Mouse (Mus musculus) B cell, adult 67 days (primary cell): ENCODE results near the gene Rec8. TPM values are rescaled to one million over a fixed set of nuclear protein-coding genes. Genes with fewer than 3 reads are reported as not detected.

Experiments
- total RNA-seq, 2 experiments: library from RNA; stranded (reverse); gene quantifications; 4 replicates each; pipeline ENCODE4 v1.2.4; 2023

Gene Rec8
- total RNA-seq = 1 to 10 TPM in 1 of 2 experiments, under 1 TPM in 1; 0.92 to 1.3 TPM

GRCm38 (mm10) chr14:55617822-55618221 is at the start of gene Rec8:
Gene Rec8, plus strand, starts transcription at chr14:55618037.

GRCm38 (mm10) chr14:55575302-55575701 is 42.5 kb upstream of the Rec8 start, which contains the start of gene Fitm1:
Gene Fitm1, plus strand, starts transcription at chr14:55575617.

GRCm38 (mm10) chr14:55577871-55578667 is 39.8 kb upstream of the Rec8 start, which contains the start of gene Psme1:
Gene Psme1, plus strand, starts transcription at chr14:55578123.

GRCm38 (mm10) chr14:55584702-55585565 is 32.9 kb upstream of the Rec8 start, which contains the start of gene Emc9:
Gene Emc9, minus strand, starts transcription at chr14:55585302.

GRCm38 (mm10) chr14:55590748-55591330 is 27.0 kb upstream of the Rec8 start, which contains the start of gene Psme2:
Gene Psme2, minus strand, starts transcription at chr14:55591113.

GRCm38 (mm10) chr14:55591331-55591891 is 26.4 kb upstream of the Rec8 start, which contains the start of gene Rnf31:
Gene Rnf31, plus strand, starts transcription at chr14:55591708.

GRCm38 (mm10) chr14:55603271-55603632 is 14.6 kb upstream of the Rec8 start, which contains the start of gene Irf9:
Gene Irf9, plus strand, starts transcription at chr14:55603571.

GRCm38 (mm10) chr14:55635523-55636007 is 17.7 kb downstream of the Rec8 start, which contains the start of gene Ipo4:
Gene Ipo4, minus strand, starts transcription at chr14:55635957.

GRCm38 (mm10) chr14:55637795-55638194 is 20.0 kb downstream of the Rec8 start, which contains the start of gene Gm49378:
Gene Gm49378, minus strand, starts transcription at chr14:55637895.

GRCm38 (mm10) chr14:55643060-55643907 is 25.4 kb downstream of the Rec8 start, which contains the start of gene Tm9sf1:
Gene Tm9sf1, minus strand, starts transcription at chr14:55643806.

GRCm38 (mm10) chr14:55649884-55650283 is 32.0 kb downstream of the Rec8 start, which contains the start of gene Tssk4:
Gene Tssk4, plus strand, starts transcription at chr14:55650184.

GRCm38 (mm10) chr14:55659960-55660573 is 42.2 kb downstream of the Rec8 start, which contains the start of gene Mdp1:
Gene Mdp1, minus strand, starts transcription at chr14:55660508.

GRCm38 (mm10) chr14:55671833-55672740 is 54.2 kb downstream of the Rec8 start, which contains the start of the genes Gmpr2 and Nedd8:
Gene Gmpr2, plus strand, starts transcription at chr14:55671941.
Gene Nedd8, minus strand, starts transcription at chr14:55672124.

Other genes starting within 250 kb of the Rec8 start
- gene Dhrs4, start 139.3 kb upstream of the Rec8 start, total RNA-seq = 10 to 100 TPM; 22.3 to 32.4 TPM
- 1 to 10 TPM; 4.1 to 5.0 TPM for gene Carmil3, start 127.4 kb upstream of the Rec8 start, total RNA-seq
- not detected for gene Cpne6, start 107.6 kb upstream of the Rec8 start, total RNA-seq
- gene Nrl, start 93.1 kb upstream of the Rec8 start, total RNA-seq = not detected
- 10 to 100 TPM; 64.0 to 67.0 TPM for gene Pck2, start 77.8 kb upstream of the Rec8 start, total RNA-seq
- gene Dcaf11, start 58.0 kb upstream of the Rec8 start, total RNA-seq = 10 to 100 TPM; 86.0 to 92.9 TPM
- 10 to 100 TPM in 1 of 2 experiments, 1 to 10 TPM in 1; 8.3 to 10.5 TPM for gene A730061H03Rik, start 57.6 kb upstream of the Rec8 start, total RNA-seq
- gene Fitm1, start 42.4 kb upstream of the Rec8 start, total RNA-seq = not detected
- 100 to 1,000 TPM; 235 to 258 TPM for gene Psme1, start 39.9 kb upstream of the Rec8 start, total RNA-seq
- gene Emc9, start 32.7 kb upstream of the Rec8 start, total RNA-seq = 1 to 10 TPM; 5.3 to 5.5 TPM
- 100 to 1,000 TPM; 310 to 354 TPM for gene Psme2, start 26.9 kb upstream of the Rec8 start, total RNA-seq
- gene Rnf31, start 26.3 kb upstream of the Rec8 start, total RNA-seq = 100 to 1,000 TPM; 122 to 132 TPM
- gene Irf9, start 14.5 kb upstream of the Rec8 start, total RNA-seq = 100 to 1,000 TPM in 1 of 2 experiments, 10 to 100 TPM in 1; 96.0 to 123 TPM
- 10 to 100 TPM; 60.2 to 61.5 TPM for gene Ipo4, start 17.9 kb downstream of the Rec8 start, total RNA-seq
- 1 to 10 TPM; 1.7 to 3.5 TPM for gene Gm49378, start 19.9 kb downstream of the Rec8 start, total RNA-seq
- 10 to 100 TPM; 46.3 to 48.5 TPM for gene Tm9sf1, start 25.8 kb downstream of the Rec8 start, total RNA-seq
- 1 to 10 TPM; 2.9 to 4.8 TPM for gene Tssk4, start 32.1 kb downstream of the Rec8 start, total RNA-seq
- 10 to 100 TPM; 47.2 to 57.2 TPM for gene Mdp1, start 42.5 kb downstream of the Rec8 start, total RNA-seq
- 10 to 100 TPM; 28.5 to 30.2 TPM for gene Gmpr2, start 53.9 kb downstream of the Rec8 start, total RNA-seq
- 100 to 1,000 TPM; 171 to 189 TPM for gene Nedd8, start 54.1 kb downstream of the Rec8 start, total RNA-seq
- gene Tinf2, start 63.8 kb downstream of the Rec8 start, total RNA-seq = 100 to 1,000 TPM; 130 to 157 TPM
- 1 to 10 TPM; 1.8 to 2.0 TPM for gene Tgm1, start 95.9 kb downstream of the Rec8 start, total RNA-seq
- gene Rabggta, start 104.2 kb downstream of the Rec8 start, total RNA-seq = 10 to 100 TPM; 81.0 to 97.5 TPM
- 10 to 100 TPM; 25.6 to 29.9 TPM for gene Dhrs1, start 127.7 kb downstream of the Rec8 start, total RNA-seq
- 10 to 100 TPM; 32.3 to 39.4 TPM for gene Nop9, start 127.7 kb downstream of the Rec8 start, total RNA-seq
- not detected for gene Cideb, start 140.4 kb downstream of the Rec8 start, total RNA-seq
- gene Ltb4r2, start 143.4 kb downstream of the Rec8 start, total RNA-seq = under 1 TPM; 0.52 to 0.53 TPM
- not detected for gene Ltb4r1, start 147.9 kb downstream of the Rec8 start, total RNA-seq
- under 1 TPM in 1 of 2 experiments, not detected in 1; 0.44 TPM for gene Adcy4, start 166.1 kb downstream of the Rec8 start, total RNA-seq
- 10 to 100 TPM; 57.2 to 75.3 TPM for gene Ripk3, start 170.8 kb downstream of the Rec8 start, total RNA-seq
- not detected for gene Nfatc4, start 205.1 kb downstream of the Rec8 start, total RNA-seq
- gene Nynrin, start 236.0 kb downstream of the Rec8 start, total RNA-seq = not detected